Mouse (Mus musculus) neural tube, embryonic 14.5 days (tissue): ENCODE measurements around the gene Kif16b. TPM values are rescaled to one million over a fixed set of nuclear protein-coding genes. Genes with fewer than 3 reads are reported as not detected.
"Not testable (repeated sequence)": the region's sequence is repeated elsewhere in the genome, so short reads cannot be mapped to it uniquely, and the experiment has no call there.

ENCODE experiments used
- ATAC-seq: fragments of 200-750 bp; cut with Nextera tagmentation; 2 replicates; pipeline ENCODE4 v1.8.0; 2017; ENCODE audit warnings: low read depth, mild to moderate bottlenecking, moderate TSS enrichment, moderate library complexity
- H3K27ac ChIP-seq: fragments of 300-500 bp; sonication (generic); 2 replicates; pipeline ENCODE4 v1.5.1; 2014; ENCODE audit warnings: low read depth, mild to moderate bottlenecking, control low read depth, low read length, moderate library complexity, mixed read lengths
- H3K27me3 ChIP-seq: fragments of 300-500 bp; sonication (generic); 2 replicates; pipeline ENCODE4 v1.6.1; 2014; ENCODE audit warnings: low read length; ENCODE audit not compliant: control insufficient read depth, insufficient read depth
- H3K36me3 ChIP-seq: fragments of 300-500 bp; sonication (generic); 2 replicates; pipeline ENCODE4 v1.6.1; 2014; ENCODE audit warnings: low read length, mixed read lengths; ENCODE audit not compliant: control insufficient read depth, insufficient read depth
- H3K4me1 ChIP-seq: fragments of 300-500 bp; sonication (generic); 2 replicates; pipeline ENCODE4 v1.6.1; 2014; ENCODE audit warnings: low read length; ENCODE audit not compliant: control insufficient read depth, insufficient read depth
- H3K4me2 ChIP-seq: fragments of 300-500 bp; sonication (generic); 2 replicates; pipeline ENCODE4 v1.6.1; 2014; ENCODE audit warnings: mild to moderate bottlenecking, low read depth, low read length, control low read depth
- H3K4me3 ChIP-seq: fragments of 300-500 bp; sonication (generic); 2 replicates; pipeline ENCODE4 v1.5.1; 2014; ENCODE audit warnings: low read depth, low read length, control low read depth, mixed read lengths
- H3K9ac ChIP-seq: fragments of 300-500 bp; sonication (generic); replicated peaks from 2 replicates; pipeline ENCODE4 v1.6.1; 2014; ENCODE audit warnings: low read depth, mild to moderate bottlenecking, control low read depth, low read length, mixed read lengths
- H3K9me3 ChIP-seq: fragments of 300-500 bp; sonication (generic); 2 replicates; pipeline ENCODE4 v1.6.1; 2016; ENCODE audit warnings: low read length; ENCODE audit not compliant: control insufficient read depth
- WGBS: fragments of 180-500 bp; shearing (Covaris S2); extraction: QIAGEN DNeasy Blood & Tissue Kit; methylation state at CpG from one replicate; pipeline ENCODE4 v1.1.7; 2014; 5-methylcytosine and 5-hydroxymethylcytosine counted together
- polyA plus RNA-seq: library from polyadenylated mRNA; unstranded; fragments of >200 nt; fragmentation: Nextera tagmentation; extraction: Ambion mirVana; gene quantifications from 2 replicates; pipeline ENCODE4 v1.2.1, GENCODE M21; 2014

Kif16b gene
- polyA plus RNA-seq, 1 experiment from 2014 or later: 4.0 TPM

DNA sequence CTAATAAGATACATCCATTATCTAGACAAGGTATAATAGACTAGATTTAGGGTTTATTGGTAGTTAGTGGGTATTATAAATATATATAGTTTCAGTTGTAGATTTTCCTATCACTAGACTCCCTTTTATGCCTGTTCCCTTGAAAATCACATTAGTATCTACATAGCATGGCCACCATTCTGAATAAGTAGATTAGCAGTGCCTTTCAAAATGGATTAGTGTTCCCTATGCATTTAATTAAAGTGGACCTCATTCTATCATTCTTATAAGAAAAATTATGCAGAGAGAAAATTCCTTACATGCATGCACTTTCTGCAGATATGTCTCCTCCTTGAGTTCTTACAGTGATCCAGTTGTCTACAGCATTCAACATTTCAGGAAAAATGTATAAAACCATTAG, 320.9 kb downstream of the Kif16b start:
- Histone ChIP-seq H3K4me2 (no peak overlapping the region), H3K9me3 (no peaks in the 10 kb centered on the region), H3K27ac (no peak overlapping the region), H3K36me3 (no peaks in the 10 kb centered on the region), H3K4me3 (no peak overlapping the region), H3K4me1 (no peaks in the 10 kb centered on the region), H3K9ac (no peak overlapping the region), H3K27me3 (no peaks in the 10 kb centered on the region)
- no peak for ATAC-seq

DNA sequence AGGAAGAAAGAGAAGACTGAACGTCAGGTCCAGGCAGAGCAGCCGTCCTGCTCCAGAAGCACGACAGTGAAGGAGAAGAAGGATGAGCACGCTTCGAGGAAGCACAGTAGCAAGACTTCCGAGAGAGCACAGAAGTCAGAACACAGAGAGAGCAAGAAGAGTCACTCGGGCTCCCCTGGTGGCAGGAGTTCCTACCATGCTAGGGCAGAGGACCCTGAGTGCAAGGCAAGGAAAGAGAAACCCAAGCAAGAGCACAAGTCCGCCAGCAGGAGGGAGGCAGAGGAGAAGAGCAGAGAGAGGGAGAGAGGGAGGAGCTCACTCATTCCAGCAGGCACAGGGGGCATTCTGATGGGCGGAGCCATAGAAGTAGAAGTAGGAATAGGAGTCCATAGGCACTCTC, 323.9 kb downstream of the Kif16b start:
- not testable (repeated sequence) for H3K27me3 ChIP-seq, H3K36me3 ChIP-seq, H3K9me3 ChIP-seq, H3K4me3 ChIP-seq, H3K9ac ChIP-seq, H3K4me1 ChIP-seq, ATAC-seq, H3K4me2 ChIP-seq, H3K27ac ChIP-seq
- WGBS: 78% methylated on average over 9 of the region's 9 CpGs

DNA sequence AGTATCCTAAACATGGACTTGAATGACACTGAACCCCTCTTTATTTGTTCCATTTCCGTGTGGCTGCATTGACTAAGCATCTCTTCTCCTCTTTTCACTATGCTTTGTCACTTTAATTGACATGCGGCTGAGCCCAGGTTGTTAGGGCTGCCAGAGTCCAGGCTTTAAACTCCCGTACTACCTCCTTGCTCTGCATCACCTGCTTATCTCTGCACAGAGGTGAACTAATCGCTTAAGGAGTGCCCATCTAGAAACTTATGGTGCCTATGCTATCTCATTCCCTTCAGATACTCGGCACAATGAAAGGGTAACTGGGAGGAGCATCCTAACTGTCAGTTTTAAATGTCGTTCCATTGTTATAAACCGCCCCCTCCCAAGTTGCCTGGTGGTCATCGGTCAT, 331.6 kb downstream of the Kif16b start:
- Histone ChIP-seq H3K4me1 (no peaks in the 10 kb centered on the region), H3K27me3 (no peaks in the 10 kb centered on the region), H3K9me3 (no peaks in the 10 kb centered on the region), H3K4me3 (no peak overlapping the region), H3K9ac (no peak overlapping the region), H3K27ac (no peak overlapping the region), H3K4me2 (no peak overlapping the region), H3K36me3 (no peaks in the 10 kb centered on the region)
- no peak for ATAC-seq
- WGBS: 75% methylated on average over 8 of the region's 8 CpGs

Other genes starting within 250 kb of the Kif16b start
- 54.4 and 65.3 TPM in 2 replicates for gene Snrpb2, start 161.5 kb upstream of the Kif16b start, polyA plus RNA-seq
- 0.28 and 0.36 TPM in 2 replicates for gene Otor, start 176.9 kb upstream of the Kif16b start, polyA plus RNA-seq